Mouse (Mus musculus): Measurements from ENCODE around the gene Pdgfc. TPM values are rescaled to one million over a fixed set of nuclear protein-coding genes. Genes with fewer than 3 reads are reported as not detected.

Pdgfc gene
- polyA plus RNA-seq, 1 experiment from 2014 or later, result 2.8 TPM

- Histone ChIP-seq H3K4me1 (no peaks in the 10 kb centered on the region), H3K27me3 (replicated peaks) (no peaks in the 10 kb centered on the region), H3K27ac (no peak overlapping the region), H3K4me3 (no peak overlapping the region), H3K9me3 (replicated peaks) (no peaks in the 10 kb centered on the region), H3K4me2 (no peak overlapping the region), H3K36me3 (no peaks in the 10 kb centered on the region), H3K9ac (no peak overlapping the region)
- WGBS (ENCODE audit: insufficient replicate concordance), result 65% methylated on average over 3 of the region's 3 CpGs
- no peak for ATAC-seq
These were observed 138.6 kb downstream of the Pdgfc start for GRCm38 (mm10) chr3:81174832-81175231.

DNA sequence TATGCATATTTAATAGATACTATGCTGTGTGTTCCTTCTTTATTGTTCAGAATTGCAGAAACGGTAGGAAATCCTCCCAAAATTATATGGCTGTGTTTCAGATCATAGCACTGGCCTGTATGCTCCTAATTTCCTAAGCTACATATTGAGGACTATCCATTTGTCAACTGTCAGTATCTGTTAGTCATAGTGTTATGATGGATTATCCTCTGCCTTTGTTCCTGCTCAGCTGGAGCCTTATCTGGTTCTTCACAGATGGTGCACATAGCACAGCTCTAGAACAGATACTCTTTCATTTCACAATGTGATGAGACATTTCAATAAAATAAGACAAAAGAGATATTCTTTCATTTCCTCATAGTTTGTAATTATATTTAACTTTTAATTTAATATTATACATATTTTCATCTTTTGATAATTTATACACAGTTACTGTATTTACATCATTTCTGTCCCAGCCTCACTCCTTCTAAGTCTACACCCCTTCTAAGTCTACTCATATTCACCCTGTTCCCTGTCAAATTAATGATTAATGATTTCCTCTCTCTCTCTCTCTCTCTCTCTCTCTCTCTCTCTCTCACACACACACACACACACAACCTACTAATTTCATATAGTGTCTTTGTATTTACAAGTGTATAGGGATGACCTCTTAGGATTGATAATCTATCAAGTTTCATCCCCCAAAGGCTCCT, 145.2 kb downstream of the Pdgfc start:
- Histone ChIP-seq H3K4me1 (no peaks in the 10 kb centered on the region), H3K27ac (no peak overlapping the region), H3K4me2 (no peak overlapping the region), H3K9me3 (replicated peaks) (no peaks in the 10 kb centered on the region), H3K4me3 (no peak overlapping the region), H3K27me3 (replicated peaks) (no peaks in the 10 kb centered on the region), H3K9ac (no peak overlapping the region), H3K36me3 (no peaks in the 10 kb centered on the region)
- no peak for ATAC-seq
- 63% methylated on average over 1 of the region's 1 CpGs for WGBS (ENCODE audit: insufficient replicate concordance)

GRCm38 (mm10) chr3:81196937-81197336, 160.7 kb downstream of the Pdgfc start:
- no peaks in the 10 kb centered on the region for H3K9me3 ChIP-seq (replicated peaks)
- no peak for ATAC-seq
- no peak overlapping the region for H3K27ac ChIP-seq
- H3K27me3 ChIP-seq (replicated peaks), result no peaks in the 10 kb centered on the region
- 71% methylated on average over 2 of the region's 2 CpGs for WGBS (ENCODE audit: insufficient replicate concordance)
- no peaks in the 10 kb centered on the region for H3K36me3 ChIP-seq
- H3K4me1 ChIP-seq, result no peaks in the 10 kb centered on the region
- no peak overlapping the region for H3K4me3 ChIP-seq
- no peak overlapping the region for H3K4me2 ChIP-seq
- H3K9ac ChIP-seq, result no peak overlapping the region

GRCm38 (mm10) chr3:81197644-81198043, 161.4 kb downstream of the Pdgfc start:
- Histone ChIP-seq H3K36me3 (no peaks in the 10 kb centered on the region), H3K4me2 (no peak overlapping the region), H3K9ac (no peak overlapping the region), H3K27ac (no peak overlapping the region), H3K4me1 (no peaks in the 10 kb centered on the region), H3K9me3 (replicated peaks) (no peaks in the 10 kb centered on the region), H3K4me3 (no peak overlapping the region), H3K27me3 (replicated peaks) (no peaks in the 10 kb centered on the region)
- ATAC-seq, result no peak
- 77% methylated on average over 4 of the region's 4 CpGs for WGBS (ENCODE audit: insufficient replicate concordance)

DNA sequence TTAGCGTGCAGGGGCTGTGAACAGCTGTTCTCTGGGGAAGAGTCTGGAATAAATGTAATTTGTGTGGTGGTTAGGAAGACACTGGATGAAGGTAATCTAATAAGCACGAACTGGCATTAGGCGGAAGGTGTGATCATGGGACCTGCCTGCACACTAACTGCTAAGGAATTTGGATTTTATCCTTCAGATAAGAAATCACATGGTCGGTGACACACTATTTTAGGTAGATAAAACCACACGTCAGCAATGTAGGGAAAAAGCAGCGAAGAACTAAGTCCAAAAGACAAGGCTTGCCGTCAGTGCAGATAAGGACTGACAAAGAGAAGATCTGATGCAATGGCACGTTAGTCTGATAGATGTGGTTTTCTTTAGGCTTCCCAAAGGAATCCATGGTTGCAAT, 164.4 kb downstream of the Pdgfc start:
- Histone ChIP-seq H3K4me1 (no peaks in the 10 kb centered on the region), H3K27me3 (replicated peaks) (no peaks in the 10 kb centered on the region), H3K27ac (no peak overlapping the region), H3K4me2 (no peak overlapping the region), H3K4me3 (no peak overlapping the region), H3K9ac (no peak overlapping the region), H3K9me3 (replicated peaks) (no peaks in the 10 kb centered on the region), H3K36me3 (no peaks in the 10 kb centered on the region)
- no peak for ATAC-seq
- 59% methylated on average over 8 of the region's 8 CpGs for WGBS (ENCODE audit: insufficient replicate concordance)

GRCm38 (mm10) chr3:81205201-81205600, 169.0 kb downstream of the Pdgfc start:
- Histone ChIP-seq H3K4me1 (no peaks in the 10 kb centered on the region), H3K36me3 (no peaks in the 10 kb centered on the region), H3K27me3 (replicated peaks) (no peaks in the 10 kb centered on the region), H3K4me2 (no peak overlapping the region), H3K9ac (no peak overlapping the region), H3K9me3 (replicated peaks) (no peaks in the 10 kb centered on the region), H3K27ac (no peak overlapping the region), H3K4me3 (no peak overlapping the region)
- no peak for ATAC-seq
- WGBS (ENCODE audit: insufficient replicate concordance), result 36% methylated on average over 5 of the region's 5 CpGs

GRCm38 (mm10) chr3:81208246-81208645, 172.0 kb downstream of the Pdgfc start:
- no peaks in the 10 kb centered on the region for H3K9me3 ChIP-seq (replicated peaks)
- no peak overlapping the region for H3K9ac ChIP-seq
- no peak overlapping the region for H3K27ac ChIP-seq
- no peak overlapping the region for H3K4me2 ChIP-seq
- H3K36me3 ChIP-seq, result no peaks in the 10 kb centered on the region
- no peaks in the 10 kb centered on the region for H3K4me1 ChIP-seq
- H3K27me3 ChIP-seq (replicated peaks), result no peaks in the 10 kb centered on the region
- H3K4me3 ChIP-seq, result no peak overlapping the region
- no peak for ATAC-seq
- 71% methylated on average over 2 of the region's 2 CpGs for WGBS (ENCODE audit: insufficient replicate concordance)

DNA sequence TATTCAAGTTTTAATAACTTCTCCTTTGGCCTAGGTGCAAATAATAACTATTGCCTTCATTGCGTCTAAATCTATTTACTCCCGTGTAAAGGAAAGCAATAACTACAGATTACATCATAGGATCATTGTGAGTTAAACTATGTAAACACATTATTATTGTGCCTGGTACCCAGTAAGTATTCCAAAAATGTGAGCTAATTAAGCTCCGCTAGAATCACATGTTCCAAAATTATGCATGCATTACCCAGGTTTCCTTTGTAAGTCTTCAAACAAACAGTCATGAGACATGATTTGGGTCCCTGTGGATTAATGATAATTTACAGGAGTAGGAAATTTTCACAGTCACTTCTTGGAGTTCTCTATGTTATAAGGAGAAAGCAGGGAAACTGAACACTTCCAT, 174.9 kb downstream of the Pdgfc start:
- H3K4me3 ChIP-seq, result no peak overlapping the region
- no peak overlapping the region for H3K27ac ChIP-seq
- no peaks in the 10 kb centered on the region for H3K9me3 ChIP-seq (replicated peaks)
- H3K27me3 ChIP-seq (replicated peaks), result no peaks in the 10 kb centered on the region
- WGBS (ENCODE audit: insufficient replicate concordance), result 76% methylated on average over 3 of the region's 3 CpGs
- no peaks in the 10 kb centered on the region for H3K36me3 ChIP-seq
- H3K4me2 ChIP-seq, result no peak overlapping the region
- H3K4me1 ChIP-seq, result no peaks in the 10 kb centered on the region
- no peak overlapping the region for H3K9ac ChIP-seq
- no peak for ATAC-seq

DNA sequence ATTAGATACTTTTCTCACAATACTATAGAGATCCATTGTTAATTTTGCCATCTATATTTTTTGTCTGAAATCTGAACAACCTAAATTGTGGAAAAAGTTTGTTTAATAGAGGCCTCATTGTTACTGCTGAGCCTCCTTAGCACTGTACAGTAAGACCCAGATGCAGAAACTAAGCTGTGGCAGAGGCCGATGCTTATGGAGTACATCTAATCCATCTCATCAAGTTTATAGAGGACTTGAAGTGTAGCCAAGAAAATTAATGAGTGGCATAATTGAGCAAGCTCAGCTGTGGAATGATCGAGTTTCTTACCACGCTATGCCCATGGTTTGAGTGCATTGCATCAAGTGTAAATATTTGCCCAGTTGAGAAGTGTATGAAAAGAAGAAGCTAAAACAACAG, 175.4 kb downstream of the Pdgfc start:
- Histone ChIP-seq H3K4me2 (no peak overlapping the region), H3K36me3 (no peaks in the 10 kb centered on the region), H3K27me3 (replicated peaks) (no peaks in the 10 kb centered on the region), H3K4me3 (no peak overlapping the region), H3K9me3 (replicated peaks) (no peaks in the 10 kb centered on the region), H3K9ac (no peak overlapping the region), H3K27ac (no peak overlapping the region), H3K4me1 (no peaks in the 10 kb centered on the region)
- ATAC-seq, result no peak
- 78% methylated on average over 3 of the region's 3 CpGs for WGBS (ENCODE audit: insufficient replicate concordance)

GRCm38 (mm10) chr3:81215547-81216118, 179.4 kb downstream of the Pdgfc start:
- 50% methylated on average over 4 of the region's 4 CpGs for WGBS (ENCODE audit: insufficient replicate concordance)
- H3K4me1 ChIP-seq, result no peaks in the 10 kb centered on the region
- no peak overlapping the region for H3K4me2 ChIP-seq
- no peaks in the 10 kb centered on the region for H3K27me3 ChIP-seq (replicated peaks)
- ATAC-seq, result no peak
- H3K9ac ChIP-seq, result no peak overlapping the region
- no peaks in the 10 kb centered on the region for H3K36me3 ChIP-seq
- H3K27ac ChIP-seq, result no peak overlapping the region
- H3K9me3 ChIP-seq (replicated peaks), result no peaks in the 10 kb centered on the region
- no peak overlapping the region for H3K4me3 ChIP-seq

DNA sequence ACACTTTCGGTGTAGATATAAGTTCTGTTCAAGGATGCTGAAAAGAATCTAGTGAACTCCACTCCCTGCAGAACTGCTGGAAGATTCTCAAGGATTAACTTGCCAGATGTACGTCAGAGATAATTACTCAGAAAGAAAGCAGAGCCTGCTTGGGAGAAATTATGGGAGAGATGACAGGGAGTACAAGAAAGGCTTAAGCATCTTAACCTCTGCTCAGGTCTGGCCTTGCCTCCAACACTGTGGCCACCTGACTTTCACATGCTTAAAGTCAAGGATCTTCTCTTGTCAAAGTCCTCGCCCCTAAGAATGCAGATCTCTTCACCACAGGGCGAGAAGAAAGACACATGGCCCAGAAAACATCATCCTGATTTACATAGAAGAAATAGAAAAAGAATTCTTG, 185.5 kb downstream of the Pdgfc start:
- WGBS (ENCODE audit: insufficient replicate concordance), result 56% methylated on average over 4 of the region's 4 CpGs

GRCm38 (mm10) chr3:81228344-81228743, 192.1 kb downstream of the Pdgfc start:
- ATAC-seq, result no peak
- WGBS (ENCODE audit: insufficient replicate concordance), result 56% methylated on average over 4 of the region's 4 CpGs
- no peaks in the 10 kb centered on the region for H3K36me3 ChIP-seq

More for the DNA sequence above, 185.5 kb downstream of the Pdgfc start:
- Histone ChIP-seq H3K9ac (no peak overlapping the region), H3K27ac (no peak overlapping the region), H3K4me3 (no peak overlapping the region), H3K9me3 (replicated peaks) (no peaks in the 10 kb centered on the region), H3K36me3 (no peaks in the 10 kb centered on the region), H3K4me1 (no peaks in the 10 kb centered on the region), H3K4me2 (no peak overlapping the region), H3K27me3 (replicated peaks) (no peaks in the 10 kb centered on the region)
- ATAC-seq, result no peak

More at GRCm38 (mm10) chr3:81228344-81228743, 192.1 kb downstream of the Pdgfc start:
- Histone ChIP-seq H3K4me2 (no peak overlapping the region), H3K9ac (no peak overlapping the region), H3K27me3 (replicated peaks) (no peaks in the 10 kb centered on the region), H3K27ac (no peak overlapping the region), H3K9me3 (replicated peaks) (no peaks in the 10 kb centered on the region), H3K4me3 (no peak overlapping the region), H3K4me1 (no peaks in the 10 kb centered on the region)
